Mouse (Mus musculus): ENCODE results near the gene Bhlhe41.

GRCm38 (mm10) chr6:145885069-145885468, 19.7 kb upstream of the Bhlhe41 start:
- TF ChIP-seq CTCF (IDR thresholded peaks at IDR 0.05; ENCODE audit: low read depth) (no peak), EP300 (optimal IDR thresholded peaks at IDR 0.05) (no peak)
